9 mouse cellular contexts compared by ENCODE assay signal in genomic region chr14:123627180-123627562, GRCm38 (mm10). TPM values are rescaled to one million over a fixed set of nuclear protein-coding genes. Genes with fewer than 3 reads are reported as not detected.
A peak's percentile ranks its signal among the peaks of the same experiment; 100 is the strongest.
DNase-seq lines count a peak whose midpoint lies in the region; ATAC-seq and TF ChIP-seq lines count a peak whose summit lies in the region.
"Had no signal": no experiment of that assay in that cellular context is flagged by ENCODE, and none has a peak within 500 bp of the region (broad histone marks: within the 10 kb centered on the region; RNA-seq: fewer than 3 reads in every experiment).

No protein-coding gene starts in this region.

- no peaks in the 10 kb centered on the region for H3K36me3 ChIP-seq in liver, embryonic 11.5 days (ENCODE audit: control insufficient read depth, insufficient read depth, low read length)
- H3K36me3 ChIP-seq in liver, postnatal 0 days (replicated peaks; ENCODE audit: insufficient read depth, low read length), result no peaks in the 10 kb centered on the region
- H3K36me3 ChIP-seq in intestine, embryonic 14.5 days (ENCODE audit: control insufficient read depth, insufficient read depth, low read length), result no peaks in the 10 kb centered on the region
- no peaks in the 10 kb centered on the region for H3K36me3 ChIP-seq in neural tube, embryonic 15.5 days

- peak overlapping the region; percentile 88 for H3K27ac ChIP-seq in cerebellum, adult 2 months (ENCODE audit: insufficient read depth, low read length)
- no peak overlapping the region for H3K27ac ChIP-seq in liver, embryonic 11.5 days (ENCODE audit: low read depth, low read length)
- H3K27ac ChIP-seq in liver, postnatal 0 days (ENCODE audit: low read depth), result no peak overlapping the region
- H3K27ac ChIP-seq in intestine, embryonic 14.5 days (ENCODE audit: low read depth), result 0 out of 2 replicates have a peak overlapping the region, but pooled peaks have one; percentile 9
- peak overlapping the region; percentile 77 for H3K27ac ChIP-seq in neural tube, embryonic 15.5 days (replicated peaks)

- ATAC-seq in liver, embryonic 11.5 days (replicated peaks; ENCODE audit: low FRiP score), result no peak
- ATAC-seq in liver, postnatal 0 days, result no peak
- peak; percentile 38; the same call in 1 of the 2 replicates for ATAC-seq in intestine, embryonic 14.5 days (replicated peaks; ENCODE audit: low FRiP score, low TSS enrichment, low read depth)
- peak; percentile 58 for ATAC-seq in neural tube, embryonic 15.5 days (ENCODE audit: low FRiP score)

- DNase-seq in cerebellum, adult 2 months, result peak in 1 of 2 experiments; percentile 36
- DNase-seq in cerebellum, postnatal 4 days (ENCODE audit: low spot score in 2 of 2), result no peak
- no peak for DNase-seq in liver, embryonic 11.5 days (ENCODE audit: low spot score)
- no peak for DNase-seq in liver, postnatal 0 days
- DNase-seq in intestine, embryonic 14.5 days (ENCODE audit: low spot score), result no peak
- DNase-seq in ovary, postnatal 14 days (ENCODE audit: low spot score), result no peak
- no peak for DNase-seq in gastrocnemius, postnatal 25 days

- 28% methylated on average over 3 of the region's 3 CpGs for WGBS in cerebellum, adult 2 months
- WGBS in liver, embryonic 11.5 days, result 61% methylated on average over 3 of the region's 3 CpGs
- 44% methylated on average over 3 of the region's 3 CpGs for WGBS in liver, postnatal 0 days (ENCODE audit: insufficient replicate concordance)
- 61% methylated on average over 3 of the region's 3 CpGs for WGBS in intestine, embryonic 14.5 days
- WGBS in neural tube, embryonic 15.5 days, result 54% methylated on average over 3 of the region's 3 CpGs

- no peaks in the 10 kb centered on the region for H3K4me1 ChIP-seq in cerebellum, adult 2 months (ENCODE audit: control insufficient read depth, insufficient read depth, low read length)
- H3K4me1 ChIP-seq in liver, embryonic 11.5 days (replicated peaks; ENCODE audit: control insufficient read depth, insufficient read depth, low read length), result no peaks in the 10 kb centered on the region
- no peaks in the 10 kb centered on the region for H3K4me1 ChIP-seq in liver, postnatal 0 days (ENCODE audit: insufficient read depth)
- no peaks in the 10 kb centered on the region for H3K4me1 ChIP-seq in intestine, embryonic 14.5 days (replicated peaks; ENCODE audit: control insufficient read depth, insufficient read depth, low read length)
- peaks cover 17% of the 10 kb centered on the region for H3K4me1 ChIP-seq in neural tube, embryonic 15.5 days

- no peaks in the 10 kb centered on the region for H3K9me3 ChIP-seq in liver, embryonic 11.5 days (ENCODE audit: control insufficient read depth, low read length)
- no peaks in the 10 kb centered on the region for H3K9me3 ChIP-seq in liver, postnatal 0 days (ENCODE audit: low read length)
- H3K9me3 ChIP-seq in intestine, embryonic 14.5 days (ENCODE audit: control insufficient read depth, low read length), result no peaks in the 10 kb centered on the region
- H3K9me3 ChIP-seq in neural tube, embryonic 15.5 days (replicated peaks), result no peaks in the 10 kb centered on the region

- H3K27me3 ChIP-seq in cerebellum, adult 2 months (ENCODE audit: control insufficient read depth, insufficient read depth, low read length), result no peaks in the 10 kb centered on the region
- peaks cover 12% of the 10 kb centered on the region for H3K27me3 ChIP-seq in liver, embryonic 11.5 days (replicated peaks; ENCODE audit: control insufficient read depth, insufficient read depth, low read length)
- peaks cover 10% of the 10 kb centered on the region for H3K27me3 ChIP-seq in liver, postnatal 0 days (ENCODE audit: insufficient read depth, low read length)
- H3K27me3 ChIP-seq in intestine, embryonic 14.5 days (replicated peaks; ENCODE audit: control insufficient read depth, insufficient read depth, low read length), result peaks cover 13% of the 10 kb centered on the region
- no peaks in the 10 kb centered on the region for H3K27me3 ChIP-seq in neural tube, embryonic 15.5 days (replicated peaks)

- no peak overlapping the region for H3K9ac ChIP-seq in liver, embryonic 11.5 days (ENCODE audit: low read depth, low read length)
- H3K9ac ChIP-seq in liver, postnatal 0 days (replicated peaks), result no peak overlapping the region
- no peak overlapping the region for H3K9ac ChIP-seq in intestine, embryonic 14.5 days (ENCODE audit: low read length)
- H3K9ac ChIP-seq in neural tube, embryonic 15.5 days (replicated peaks), result peak overlapping the region; percentile 71

- TF ChIP-seq EP300 in liver, postnatal 0 days (IDR thresholded peaks at IDR 0.05; ENCODE audit: low read depth), result no peak

- peak overlapping the region; percentile 68 for H3K4me3 ChIP-seq in cerebellum, adult 2 months (replicated peaks; ENCODE audit: insufficient read depth, low read depth, low read length)
- H3K4me3 ChIP-seq in liver, embryonic 11.5 days (ENCODE audit: low read depth, low read length), result peak overlapping the region; percentile 37; the same call in 1 of the 2 replicates
- no peak overlapping the region for H3K4me3 ChIP-seq in liver, postnatal 0 days (ENCODE audit: low read depth, low read length)
- peak overlapping the region; percentile 39 for H3K4me3 ChIP-seq in intestine, embryonic 14.5 days (ENCODE audit: low read depth, low read length)
- H3K4me3 ChIP-seq in neural tube, embryonic 15.5 days (replicated peaks), result peak overlapping the region; percentile 58

- no peak for TF ChIP-seq CTCF in cerebellum, adult 2 months (IDR thresholded peaks at IDR 0.05; ENCODE audit: borderline replicate concordance, insufficient read depth, low read depth, low read length)
- TF ChIP-seq CTCF in liver, postnatal 0 days (IDR thresholded peaks at IDR 0.05; ENCODE audit: low read depth), result no peak

- H3K4me2 ChIP-seq in liver, embryonic 11.5 days, result peak overlapping the region; percentile 63
- H3K4me2 ChIP-seq in liver, postnatal 0 days (ENCODE audit: low read depth, low read length), result no peak overlapping the region
- H3K4me2 ChIP-seq in intestine, embryonic 14.5 days (ENCODE audit: low read length), result peak overlapping the region; percentile 69
- H3K4me2 ChIP-seq in neural tube, embryonic 15.5 days, result peak overlapping the region; percentile 79

- no peak for TF ChIP-seq POLR2A in cerebellum, adult 2 months (IDR thresholded peaks at IDR 0.05; ENCODE audit: borderline replicate concordance, insufficient read depth, low read length)

RNA-seq across cellular contexts. Expression of gene Nalcn, which starts 0.2 kb away (rescaled TPM):
- 32.1 and 32.8 TPM in 2 replicates for polyA plus RNA-seq in cerebellum, adult 2 months (2012; rRNA removed)
- 0.07 and 0.13 TPM in 2 replicates for polyA plus RNA-seq in liver, embryonic 11.5 days (2014; fragmentation: Nextera tagmentation; extraction: Ambion mirVana)
- polyA plus RNA-seq in liver, postnatal 0 days (2015; fragmentation: Nextera tagmentation; extraction: Ambion mirVana), result not detected in 2 replicates
- polyA plus RNA-seq in intestine, embryonic 14.5 days (2014; fragmentation: Nextera tagmentation; extraction: Ambion mirVana), result 1.6 and 2.4 TPM in 2 replicates
- polyA plus RNA-seq in neural tube, embryonic 15.5 days (2015; fragmentation: Nextera tagmentation; extraction: Ambion mirVana), result 11.0 and 13.9 TPM in 2 replicates
- under 1 TPM; 0.19 to 0.31 TPM for total RNA-seq in gastrocnemius, postnatal 25 days (2021)
- total RNA-seq: common myeloid progenitor, adult 5-6 weeks had no signal

RNA-seq across cellular contexts. Expression of gene Itgbl1, which starts 32.6 kb away (rescaled TPM):
- polyA plus RNA-seq in cerebellum, adult 2 months (2012; rRNA removed), result 0.38 and 0.55 TPM in 2 replicates
- polyA plus RNA-seq in liver, embryonic 11.5 days (2014; fragmentation: Nextera tagmentation; extraction: Ambion mirVana), result 0.08 TPM in 1 of 2 replicates, not detected in the other
- 0.04 TPM in 1 of 2 replicates, not detected in the other for polyA plus RNA-seq in liver, postnatal 0 days (2015; fragmentation: Nextera tagmentation; extraction: Ambion mirVana)
- 0.15 and 0.35 TPM in 2 replicates for polyA plus RNA-seq in intestine, embryonic 14.5 days (2014; fragmentation: Nextera tagmentation; extraction: Ambion mirVana)
- 3.0 and 4.4 TPM in 2 replicates for polyA plus RNA-seq in neural tube, embryonic 15.5 days (2015; fragmentation: Nextera tagmentation; extraction: Ambion mirVana)
- 1 to 10 TPM; 7.7 to 7.9 TPM for total RNA-seq in gastrocnemius, postnatal 25 days (2021)
- total RNA-seq: common myeloid progenitor, adult 5-6 weeks had no signal

Comparison
In these comparisons a context has a peak if more than half of its experiments do, and no peak if none do; other contexts are left out.
1. H3K27ac ChIP-seq: peak in cerebellum, adult 2 months (single experiment), intestine, embryonic 14.5 days (single experiment) and neural tube, embryonic 15.5 days (single experiment); none in liver, embryonic 11.5 days (single experiment) and liver, postnatal 0 days (single experiment).
2. ATAC-seq: peak in intestine, embryonic 14.5 days (single experiment) and neural tube, embryonic 15.5 days (single experiment); none in liver, embryonic 11.5 days (single experiment) and liver, postnatal 0 days (single experiment).